Mouse (Mus musculus) testis, postnatal 14 days (tissue): ENCODE measurements around the gene Arhgap15.
A peak's percentile ranks its signal among the peaks of the same experiment; 100 is the strongest.
"Not testable (repeated sequence)": the region's sequence is repeated elsewhere in the genome, so short reads cannot be mapped to it uniquely, and the experiment has no call there.

Experiments used
- DNase-seq: peaks from one replicate; pipeline ENCODE4 v3.0.0; 2021; ENCODE audit warnings: low spot score

Gene Arhgap15

GRCm38 (mm10) chr2:43748287-43748983 is at the start of gene Arhgap15:
TSS of gene Arhgap15 (plus strand) at chr2:43748824.
- DNase-seq, result no peak

GRCm38 (mm10) chr2:43712611-43713138 is 35.9 kb upstream of the Arhgap15 start:
- no peak for DNase-seq

DNA sequence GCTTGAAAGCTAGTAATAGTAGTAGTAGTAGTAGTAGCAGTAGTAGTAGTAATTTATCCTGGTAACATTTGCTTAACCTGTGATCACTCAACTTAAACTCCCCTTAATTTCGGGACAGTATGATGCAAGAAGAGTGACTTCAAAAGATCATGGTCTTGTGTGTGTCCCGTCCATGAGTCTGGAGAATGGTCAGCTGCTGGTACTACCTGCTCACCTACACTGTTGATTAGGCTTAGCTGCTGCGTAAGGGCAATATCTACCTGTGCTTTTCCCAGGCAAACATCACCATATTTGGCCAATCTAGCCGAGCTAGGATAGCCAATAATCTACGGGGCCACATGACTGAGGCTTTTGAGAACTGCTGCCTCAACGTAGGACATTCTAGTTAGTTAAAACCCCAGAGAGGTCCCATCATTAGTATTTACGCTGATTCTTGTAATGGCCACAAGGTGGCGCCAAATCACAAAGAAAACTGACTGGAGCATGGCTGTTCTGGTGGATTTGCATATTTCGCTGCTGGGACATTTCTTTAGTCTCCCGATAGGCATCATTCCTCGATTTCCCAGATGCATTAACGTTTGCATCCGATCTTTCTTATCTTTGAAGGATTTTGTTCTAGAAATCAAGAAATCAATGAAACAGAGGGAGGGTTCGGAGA is 26.0 kb upstream of the Arhgap15 start:
- DNase-seq, result peak; percentile 35

- no peak for DNase-seq
Observed at GRCm38 (mm10) chr2:43723104-43723541, 25.5 kb upstream of the Arhgap15 start.

DNA sequence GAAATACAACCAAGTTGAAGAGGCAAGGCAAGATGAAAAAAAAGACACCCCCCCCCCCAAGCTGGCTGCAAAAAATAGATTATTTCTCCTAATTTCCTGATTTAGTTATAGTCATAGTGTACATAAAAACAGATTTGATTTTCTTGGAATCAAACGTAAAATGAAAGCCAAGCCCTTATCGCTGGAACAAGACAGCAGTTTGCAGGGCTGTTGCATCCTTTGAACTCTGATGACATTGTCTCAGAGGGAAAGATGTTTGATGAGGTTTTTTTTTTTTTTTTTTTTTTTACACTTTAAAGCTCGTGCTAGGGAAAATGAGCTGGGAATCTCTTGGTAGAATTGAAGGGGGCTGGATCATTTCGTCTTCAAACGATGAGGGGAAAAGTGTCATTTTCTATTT is 21.4 kb upstream of the Arhgap15 start:
- no peak for DNase-seq

DNA sequence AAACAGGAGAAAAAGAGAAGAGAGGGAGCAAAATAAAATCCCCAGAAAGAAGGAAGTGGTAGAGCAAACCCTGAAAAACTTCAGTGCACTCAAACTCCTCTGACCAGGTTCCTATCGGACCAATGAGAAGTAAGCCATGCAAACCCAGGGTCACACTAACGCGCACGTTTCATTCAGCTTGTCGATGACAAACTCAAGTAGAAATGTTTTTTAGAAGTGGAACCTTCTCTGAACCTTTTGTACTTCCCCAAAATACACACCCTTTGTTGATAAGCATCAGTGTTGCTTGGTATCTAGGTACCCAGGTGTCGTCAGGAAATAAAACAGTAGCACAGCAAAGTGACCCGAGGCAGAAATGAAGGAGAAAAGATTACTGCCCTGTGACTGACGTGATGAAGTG is 20.9 kb upstream of the Arhgap15 start:
- DNase-seq, result no peak

DNA sequence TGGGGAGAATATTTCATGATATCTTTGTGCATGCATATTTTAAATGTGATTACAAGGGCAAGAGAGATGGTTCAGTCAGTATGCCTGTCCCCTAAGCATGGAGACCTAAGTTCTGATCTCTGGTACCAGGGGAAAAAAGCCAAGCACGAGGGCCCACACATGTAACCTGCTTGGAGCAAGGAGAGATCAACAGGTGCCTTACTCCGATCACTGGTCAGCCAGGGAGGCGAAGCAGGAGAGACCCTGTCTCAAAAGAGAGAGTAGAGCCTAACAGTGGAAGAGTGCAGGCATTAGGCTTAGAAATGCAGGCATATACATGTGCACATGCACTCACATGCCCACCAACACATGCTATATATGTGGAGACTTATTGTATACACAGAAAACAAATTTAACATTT is 19.8 kb upstream of the Arhgap15 start:
- DNase-seq, result no peak

DNA sequence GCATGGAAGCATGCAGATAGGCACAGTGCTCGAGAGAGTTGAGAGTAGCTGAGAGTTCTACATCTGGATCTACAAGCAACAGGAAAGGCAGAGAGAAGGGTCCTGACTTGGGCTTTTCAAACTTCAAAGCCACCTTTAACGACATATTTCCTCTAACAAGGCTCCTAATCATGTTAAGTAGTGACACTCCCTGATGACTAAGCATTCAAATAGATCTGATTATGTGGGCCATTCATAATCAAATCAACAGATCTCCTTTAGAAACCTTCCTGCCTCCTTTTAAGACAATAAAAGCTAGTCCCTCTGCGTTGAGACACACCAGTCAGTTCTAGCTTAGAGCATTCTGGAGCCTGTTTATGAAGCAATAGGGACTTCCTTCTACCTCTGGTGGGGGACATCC is 16.2 kb upstream of the Arhgap15 start:
- DNase-seq, result no peak

DNA sequence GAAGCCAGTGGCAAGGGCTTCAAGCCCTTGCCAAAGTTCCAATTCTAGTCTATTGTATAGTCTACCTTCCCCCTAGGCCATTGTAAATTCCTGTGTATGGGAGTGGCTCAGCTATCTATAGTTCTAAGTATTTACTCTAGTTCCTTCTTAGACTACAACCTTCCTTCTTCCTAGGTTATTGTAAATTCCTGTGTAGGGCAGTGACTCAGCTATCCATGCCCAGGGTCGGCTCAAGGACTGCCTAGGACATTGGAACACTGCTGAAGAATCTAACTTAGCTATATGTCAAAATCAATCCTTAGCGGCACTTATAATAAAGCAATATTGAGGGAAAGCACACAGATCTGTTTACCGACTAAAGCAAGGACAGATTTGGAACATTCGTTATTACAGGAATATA is 13.6 kb upstream of the Arhgap15 start:
- DNase-seq, result not testable (repeated sequence)

- DNase-seq, result no peak
Observed at GRCm38 (mm10) chr2:43737546-43737945, 11.1 kb upstream of the Arhgap15 start.

- no peak for DNase-seq
Observed at GRCm38 (mm10) chr2:43738562-43739112, 10.0 kb upstream of the Arhgap15 start.

GRCm38 (mm10) chr2:43739190-43739818 is 9.3 kb upstream of the Arhgap15 start:
- no peak for DNase-seq

DNA sequence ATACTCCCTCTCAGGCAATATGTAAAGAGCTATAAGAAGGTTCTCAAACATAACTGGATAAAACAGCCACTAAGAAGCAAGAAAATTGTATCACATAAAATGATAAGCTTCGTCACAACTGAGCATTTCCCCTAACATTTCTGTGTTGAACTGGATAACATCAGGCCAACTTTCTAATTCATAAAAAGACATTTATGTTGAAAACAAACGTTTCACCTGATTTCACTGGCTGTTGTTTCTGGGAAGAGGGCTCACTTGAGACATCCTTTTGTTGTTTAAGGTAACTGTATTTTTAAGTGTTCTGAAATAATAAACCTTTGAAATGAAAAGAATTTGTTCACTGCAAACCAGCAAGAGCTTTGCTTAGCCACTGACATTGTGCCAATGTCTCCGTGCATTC is 697 bp downstream of the Arhgap15 start:
- no peak for DNase-seq

GRCm38 (mm10) chr2:43755899-43756298 is 7.3 kb downstream of the Arhgap15 start:
- no peak for DNase-seq

- DNase-seq, result no peak
Observed at GRCm38 (mm10) chr2:43756626-43757025, 8.0 kb downstream of the Arhgap15 start.

- no peak for DNase-seq
Observed at GRCm38 (mm10) chr2:43761735-43762134, 13.1 kb downstream of the Arhgap15 start.

DNA sequence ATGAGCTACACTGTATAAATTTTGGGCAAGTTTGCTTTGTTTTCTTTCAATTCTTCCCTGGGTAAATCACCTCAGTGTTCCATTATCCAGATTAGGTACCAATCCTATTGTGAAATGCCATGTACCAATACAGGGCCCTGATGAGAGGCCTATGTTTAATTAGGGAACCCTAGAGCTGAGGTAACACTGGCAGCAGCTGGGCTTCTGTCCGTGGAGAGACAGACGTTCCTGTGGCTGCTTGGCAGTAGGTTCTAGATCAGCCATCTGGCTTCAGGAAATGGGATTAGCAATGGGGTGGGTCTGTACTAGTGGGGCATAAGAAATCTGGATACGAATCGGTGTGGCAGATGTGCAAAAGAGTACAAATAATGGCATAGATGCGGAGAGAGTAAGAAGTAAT is 14.7 kb downstream of the Arhgap15 start:
- DNase-seq, result no peak

GRCm38 (mm10) chr2:43764456-43764855 is 15.8 kb downstream of the Arhgap15 start:
- DNase-seq, result no peak

GRCm38 (mm10) chr2:43766200-43766599 is 17.6 kb downstream of the Arhgap15 start:
- DNase-seq, result no peak

- no peak for DNase-seq
Observed at GRCm38 (mm10) chr2:43769850-43770570, 21.4 kb downstream of the Arhgap15 start.

GRCm38 (mm10) chr2:43772640-43773039 is 24.0 kb downstream of the Arhgap15 start:
- no peak for DNase-seq

DNA sequence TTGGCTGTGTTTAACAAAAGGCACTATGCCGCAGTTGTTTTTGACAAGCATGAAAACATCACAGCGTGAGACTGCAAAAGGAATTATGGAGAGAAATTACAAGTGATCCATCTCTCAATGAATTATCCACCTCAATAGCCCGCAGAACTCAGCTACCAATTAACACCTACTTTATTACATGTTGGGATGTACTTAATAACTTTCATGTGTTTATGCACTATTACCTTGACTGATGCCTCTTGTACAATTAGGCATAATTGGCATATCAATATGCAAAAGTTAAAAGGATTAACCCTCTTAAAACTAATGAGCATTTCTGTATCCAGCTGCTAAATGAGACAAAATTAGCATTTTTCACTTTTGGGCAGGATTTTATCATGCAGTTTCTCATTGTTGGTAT is 33.5 kb downstream of the Arhgap15 start:
- DNase-seq, result no peak
